Mouse (Mus musculus): ENCODE results near the gene Cmtm5.
"Not testable (repeated sequence)": the region's sequence is repeated elsewhere in the genome, so short reads cannot be mapped to it uniquely, and the experiment has no call there.

The Cmtm5 gene

DNA sequence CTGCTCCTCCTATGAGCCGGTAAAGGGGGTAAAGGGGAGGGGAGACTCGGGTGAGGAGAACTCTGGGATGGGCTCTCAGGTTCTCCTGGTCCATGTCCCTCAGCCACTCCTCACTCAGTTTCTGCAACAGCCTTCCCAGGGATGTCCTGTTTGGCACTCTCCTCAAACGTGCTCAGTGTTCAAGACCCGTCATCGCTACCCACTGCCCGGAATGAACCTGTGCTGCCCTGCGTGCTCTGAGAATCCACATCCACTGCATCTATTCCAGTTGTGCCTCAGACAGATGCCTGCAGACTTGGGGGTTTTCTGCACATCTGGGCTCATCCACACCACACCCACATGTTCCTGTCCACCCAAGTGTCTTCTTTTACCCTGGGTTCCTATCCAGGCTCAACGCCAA, 6.4 kb downstream of the Cmtm5 start:
- no peak for DNase-seq (ENCODE audit: low read depth, low spot score)
- H3K27me3 ChIP-seq (ENCODE audit: control insufficient read depth, insufficient read depth, low read length, poor library complexity, severe bottlenecking), result no peaks in the 10 kb centered on the region

DNA sequence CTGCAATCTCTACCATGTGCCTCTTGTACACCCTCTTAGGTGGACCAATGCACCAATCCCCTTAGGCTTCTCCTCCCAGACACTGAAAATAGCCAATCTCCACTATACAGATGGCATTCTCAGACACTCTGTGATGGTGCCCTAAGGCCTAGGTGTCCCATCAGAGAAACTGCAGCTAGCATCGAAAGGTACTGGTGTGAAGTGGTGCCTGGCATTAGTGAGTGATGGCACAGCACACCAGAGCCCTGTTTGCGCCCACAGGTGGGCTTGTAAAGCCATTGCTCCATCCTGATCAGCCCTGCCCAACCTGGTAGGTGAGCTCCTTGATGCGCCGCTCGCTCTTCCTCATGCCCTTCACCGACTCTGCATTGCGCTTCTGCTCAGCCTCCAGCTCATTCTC, 7.9 kb downstream of the Cmtm5 start:
- no peaks in the 10 kb centered on the region for H3K36me3 ChIP-seq (ENCODE audit: control insufficient read depth, insufficient read depth, low read length, poor library complexity, severe bottlenecking)
- no peaks in the 10 kb centered on the region for H3K27me3 ChIP-seq (ENCODE audit: control insufficient read depth, insufficient read depth, low read length, poor library complexity, severe bottlenecking)

More for the DNA sequence above, 6.4 kb downstream of the Cmtm5 start:
- no peaks in the 10 kb centered on the region for H3K36me3 ChIP-seq (ENCODE audit: control insufficient read depth, insufficient read depth, low read length, poor library complexity, severe bottlenecking)

DNA sequence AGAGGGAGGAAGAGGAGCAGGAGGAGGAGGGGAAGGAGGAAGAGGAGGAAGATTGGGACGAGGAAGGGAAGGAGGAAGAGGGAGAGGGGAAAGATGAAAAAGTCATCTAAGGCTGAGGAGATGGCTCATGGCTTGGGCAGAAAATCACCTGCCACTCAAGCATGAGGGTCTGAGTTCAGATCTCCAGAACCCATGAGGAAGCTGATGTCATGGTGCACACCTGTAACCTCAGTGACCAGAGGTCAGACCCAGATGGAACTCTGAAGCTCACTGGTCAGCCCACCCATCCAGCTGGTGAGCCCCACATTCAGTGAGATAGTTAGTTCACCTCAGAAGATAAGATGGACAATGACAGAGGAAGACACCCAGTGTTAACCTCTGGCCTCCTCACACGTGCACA, 8.9 kb downstream of the Cmtm5 start:
- DNase-seq (ENCODE audit: low read depth, low spot score), result no peak
- no peaks in the 10 kb centered on the region for H3K27me3 ChIP-seq (ENCODE audit: control insufficient read depth, insufficient read depth, low read length, poor library complexity, severe bottlenecking)
- H3K36me3 ChIP-seq (ENCODE audit: control insufficient read depth, insufficient read depth, low read length, poor library complexity, severe bottlenecking), result no peaks in the 10 kb centered on the region

More for the DNA sequence above, 7.9 kb downstream of the Cmtm5 start:
- no peak for DNase-seq (ENCODE audit: low read depth, low spot score)

DNA sequence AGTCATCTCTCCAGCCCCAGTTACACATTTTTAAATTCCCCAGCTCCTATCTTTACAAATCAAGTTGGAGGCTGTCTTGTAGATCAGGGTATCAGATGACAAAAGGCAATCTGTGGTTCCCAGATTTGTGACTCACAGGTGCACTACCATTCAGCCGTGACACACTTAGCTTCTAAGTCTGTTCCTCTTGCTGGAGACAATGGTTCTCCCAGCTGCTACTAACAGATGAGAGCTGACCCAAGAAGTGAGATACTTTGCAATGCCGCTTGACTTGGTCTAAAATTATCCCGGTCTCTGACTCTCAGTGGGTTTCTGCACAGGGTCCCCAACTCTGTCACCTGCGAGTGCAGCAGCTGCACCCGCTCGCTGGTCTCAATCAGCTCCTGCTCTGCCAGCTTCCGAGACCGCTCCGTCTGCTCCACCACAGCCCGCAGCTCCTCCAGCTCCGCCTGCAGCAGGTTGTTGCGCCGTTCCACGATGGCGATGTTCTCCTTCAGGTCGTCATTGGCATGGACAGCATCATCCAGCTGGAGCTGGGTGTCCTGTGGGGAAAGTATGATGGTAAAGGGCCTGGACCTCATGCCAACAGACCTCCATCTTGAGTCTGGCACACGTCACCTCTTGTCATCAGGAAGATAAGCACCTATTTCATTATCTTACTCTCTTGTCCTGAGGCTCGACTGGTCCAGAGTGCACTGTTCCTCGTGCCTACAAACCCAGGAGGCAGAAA, 10.1 kb downstream of the Cmtm5 start:
- no peaks in the 10 kb centered on the region for H3K27me3 ChIP-seq (ENCODE audit: control insufficient read depth, insufficient read depth, low read length, poor library complexity, severe bottlenecking)
- no peaks in the 10 kb centered on the region for H3K36me3 ChIP-seq (ENCODE audit: control insufficient read depth, insufficient read depth, low read length, poor library complexity, severe bottlenecking)
- DNase-seq (ENCODE audit: low read depth, low spot score), result no peak

DNA sequence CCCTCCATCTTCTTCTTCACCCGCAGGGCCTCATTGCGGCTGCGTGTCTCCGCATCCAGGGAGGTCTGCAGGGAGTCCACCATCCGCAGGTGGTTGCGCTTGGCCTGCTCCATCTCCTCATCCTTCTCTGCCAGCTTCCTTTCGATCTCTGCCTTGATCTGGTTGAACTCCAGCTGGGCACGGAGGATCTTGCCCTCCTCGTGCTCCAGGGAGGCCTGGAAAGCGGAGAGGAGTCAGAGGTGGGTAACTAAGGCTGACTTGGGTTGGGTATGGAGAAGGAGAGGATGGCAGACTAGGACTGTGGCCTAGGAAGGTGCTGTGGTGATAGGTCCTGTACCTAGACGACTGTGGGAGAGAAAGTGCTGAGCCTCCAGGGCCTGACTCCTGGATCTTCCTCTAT, 10.9 kb downstream of the Cmtm5 start:
- H3K27me3 ChIP-seq (ENCODE audit: control insufficient read depth, insufficient read depth, low read length, poor library complexity, severe bottlenecking); DNase-seq (ENCODE audit: low read depth, low spot score); H3K36me3 ChIP-seq (ENCODE audit: control insufficient read depth, insufficient read depth, low read length, poor library complexity, severe bottlenecking): not testable (repeated sequence)

DNA sequence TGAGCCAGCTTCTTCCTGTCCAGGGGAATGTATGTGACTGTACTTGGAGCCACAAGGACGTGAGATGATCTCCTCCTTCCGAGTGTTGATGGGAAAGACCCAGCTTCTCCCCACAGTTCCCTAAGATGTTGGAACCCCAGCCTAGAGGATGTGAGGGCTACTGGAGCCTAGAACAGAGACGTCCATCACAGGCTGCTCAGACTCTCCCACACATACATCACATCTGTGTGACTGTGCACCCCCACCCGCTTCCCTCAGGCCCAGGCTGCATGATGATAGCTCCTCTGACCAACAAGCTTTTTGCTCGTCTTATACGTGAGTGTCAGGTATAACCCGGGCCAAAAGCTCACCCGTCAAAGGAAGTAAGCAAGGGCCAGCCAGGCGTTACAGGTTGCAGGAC, 12.7 kb downstream of the Cmtm5 start:
- no peaks in the 10 kb centered on the region for H3K27me3 ChIP-seq (ENCODE audit: control insufficient read depth, insufficient read depth, low read length, poor library complexity, severe bottlenecking)
- H3K36me3 ChIP-seq (ENCODE audit: control insufficient read depth, insufficient read depth, low read length, poor library complexity, severe bottlenecking), result no peaks in the 10 kb centered on the region
- no peak for DNase-seq (ENCODE audit: low read depth, low spot score)

DNA sequence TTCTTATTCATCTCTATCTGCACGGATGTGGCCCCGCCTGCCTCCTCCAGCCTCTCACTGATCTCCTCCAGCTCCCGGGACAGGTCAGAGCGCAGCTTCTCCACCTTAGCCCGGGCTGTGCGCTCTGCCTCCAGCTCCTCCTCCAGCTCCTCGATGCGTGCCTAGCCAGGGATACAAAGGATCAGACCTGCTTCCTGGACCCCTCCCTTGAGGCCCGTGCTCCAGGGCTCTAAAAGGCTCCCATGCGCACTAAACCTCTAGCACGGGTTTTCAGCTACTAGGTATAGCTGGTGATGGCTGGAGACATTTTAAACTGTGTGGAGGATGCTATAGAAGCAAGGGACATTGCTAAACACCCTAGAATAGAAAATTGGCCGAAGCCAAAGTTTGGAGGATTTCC, 14.4 kb downstream of the Cmtm5 start:
- Histone ChIP-seq H3K27me3 (ENCODE audit: control insufficient read depth, insufficient read depth, low read length, poor library complexity, severe bottlenecking) (no peaks in the 10 kb centered on the region), H3K36me3 (ENCODE audit: control insufficient read depth, insufficient read depth, low read length, poor library complexity, severe bottlenecking) (no peaks in the 10 kb centered on the region)
- no peak for DNase-seq (ENCODE audit: low read depth, low spot score)

DNA sequence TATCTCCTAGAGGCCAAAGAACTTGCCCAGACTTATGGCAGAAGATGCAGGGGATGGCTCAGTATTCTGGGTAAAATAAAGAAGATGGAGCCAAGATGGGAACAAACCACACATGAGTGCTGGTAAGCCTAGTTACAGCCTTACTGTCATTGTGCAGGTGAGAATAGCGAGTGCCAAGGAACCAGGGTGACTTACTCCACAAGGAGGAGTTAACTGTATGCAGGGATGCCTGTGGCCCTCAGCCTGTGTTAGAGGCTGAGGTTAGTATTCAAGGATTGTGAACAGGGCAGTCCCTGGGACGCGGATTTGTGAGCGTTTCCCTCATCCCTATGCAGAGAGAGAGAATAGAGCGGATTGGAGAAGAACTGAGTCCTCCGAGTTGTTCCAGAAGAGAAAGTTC, 15.5 kb downstream of the Cmtm5 start:
- no peaks in the 10 kb centered on the region for H3K27me3 ChIP-seq (ENCODE audit: control insufficient read depth, insufficient read depth, low read length, poor library complexity, severe bottlenecking)
- H3K36me3 ChIP-seq (ENCODE audit: control insufficient read depth, insufficient read depth, low read length, poor library complexity, severe bottlenecking), result no peaks in the 10 kb centered on the region
- no peak for DNase-seq (ENCODE audit: low read depth, low spot score)

DNA sequence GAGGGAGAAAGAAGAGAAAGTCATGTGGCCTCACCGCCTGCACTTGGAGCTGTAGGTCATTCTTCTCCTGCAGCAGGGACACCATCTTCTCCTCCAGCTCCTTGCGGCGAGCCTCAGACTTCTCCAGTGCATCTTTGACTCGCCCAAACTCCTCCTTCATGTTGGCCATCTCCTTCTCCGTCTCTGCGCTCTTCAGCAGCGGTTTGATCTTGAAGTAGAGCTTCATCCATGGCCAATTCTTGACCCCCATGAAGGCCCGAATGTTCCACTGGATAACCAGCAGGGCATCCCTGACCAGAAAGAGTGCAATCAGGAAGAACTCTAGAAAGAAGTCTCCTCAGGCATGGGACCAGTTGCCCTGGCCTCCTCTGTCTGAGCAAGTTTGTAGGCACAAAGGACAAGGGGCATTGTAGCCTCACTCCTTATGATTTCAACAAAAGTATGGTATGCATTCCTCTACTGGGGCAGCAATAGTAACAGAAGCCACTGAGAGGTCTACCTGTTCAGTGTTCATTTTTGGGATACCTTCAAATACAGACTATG, 17.7 kb downstream of the Cmtm5 start:
- Histone ChIP-seq H3K36me3 (ENCODE audit: control insufficient read depth, insufficient read depth, low read length, poor library complexity, severe bottlenecking) (no peaks in the 10 kb centered on the region), H3K27me3 (ENCODE audit: control insufficient read depth, insufficient read depth, low read length, poor library complexity, severe bottlenecking) (no peaks in the 10 kb centered on the region)
- no peak for DNase-seq (ENCODE audit: low read depth, low spot score)

DNA sequence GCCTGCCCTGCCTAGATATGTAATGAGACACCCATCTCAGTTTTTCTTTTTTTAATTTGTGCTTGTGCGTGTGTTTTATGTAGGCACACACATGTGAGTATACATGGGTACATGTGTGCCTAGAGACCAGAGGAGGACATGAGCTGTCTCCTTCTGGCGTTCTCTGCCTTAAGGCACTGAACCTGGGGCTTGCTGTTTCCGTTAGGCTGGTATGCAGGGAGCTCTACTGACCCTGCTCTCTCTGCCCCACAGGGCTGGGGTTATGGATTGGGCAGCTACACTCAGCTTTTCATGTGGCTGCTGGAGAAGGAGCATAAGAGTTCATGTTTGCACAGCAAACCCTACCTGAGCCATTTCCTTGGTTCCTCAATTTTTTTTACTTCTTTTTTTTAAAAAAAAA, 18.4 kb downstream of the Cmtm5 start:
- no peak for DNase-seq (ENCODE audit: low read depth, low spot score)

DNA sequence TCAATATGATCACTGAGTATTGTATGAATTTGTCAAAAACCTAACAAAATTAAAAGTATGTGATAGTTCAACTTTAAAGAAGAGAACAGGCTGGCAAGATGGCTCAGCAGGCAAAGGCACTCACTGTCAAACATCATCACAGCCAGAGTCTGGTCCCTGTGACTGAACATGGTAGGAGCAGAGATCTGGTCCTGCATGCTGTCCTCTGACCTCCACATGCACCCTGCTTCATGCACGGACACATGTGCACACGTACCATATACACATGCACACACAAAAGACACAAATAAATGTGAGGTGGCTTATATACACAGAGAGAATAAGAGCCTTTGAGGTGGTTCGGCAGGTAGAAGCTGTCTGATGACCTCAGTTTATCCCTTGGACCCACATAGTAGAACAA, 19.4 kb downstream of the Cmtm5 start:
- no peaks in the 10 kb centered on the region for H3K27me3 ChIP-seq (ENCODE audit: control insufficient read depth, insufficient read depth, low read length, poor library complexity, severe bottlenecking)
- H3K36me3 ChIP-seq (ENCODE audit: control insufficient read depth, insufficient read depth, low read length, poor library complexity, severe bottlenecking), result no peaks in the 10 kb centered on the region
- no peak for DNase-seq (ENCODE audit: low read depth, low spot score)

More for the DNA sequence above, 18.4 kb downstream of the Cmtm5 start:
- Histone ChIP-seq H3K27me3 (ENCODE audit: control insufficient read depth, insufficient read depth, low read length, poor library complexity, severe bottlenecking) (no peaks in the 10 kb centered on the region), H3K36me3 (ENCODE audit: control insufficient read depth, insufficient read depth, low read length, poor library complexity, severe bottlenecking) (no peaks in the 10 kb centered on the region)

DNA sequence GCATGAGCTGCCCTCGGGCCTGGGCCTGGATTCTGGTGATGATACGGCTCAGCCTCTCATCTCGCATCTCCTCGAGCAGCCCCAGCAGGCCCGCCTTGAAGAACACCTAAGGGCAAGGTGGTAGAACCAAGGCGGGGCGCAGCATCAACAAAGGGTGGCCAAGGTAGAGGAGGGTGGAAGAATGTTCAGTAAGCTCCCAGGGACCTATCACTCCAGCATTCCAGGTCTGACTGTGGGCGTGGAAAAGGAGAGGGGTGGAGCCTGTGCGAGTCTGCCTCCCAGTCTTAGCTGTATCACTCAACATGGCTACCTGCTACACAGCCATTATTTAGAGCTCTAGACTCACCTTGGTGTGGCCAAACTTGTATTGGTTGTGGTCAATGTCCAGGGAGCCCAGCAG, 20.5 kb downstream of the Cmtm5 start:
- H3K36me3 ChIP-seq (ENCODE audit: control insufficient read depth, insufficient read depth, low read length, poor library complexity, severe bottlenecking), result no peaks in the 10 kb centered on the region
- DNase-seq (ENCODE audit: low read depth, low spot score), result no peak
- H3K27me3 ChIP-seq (ENCODE audit: control insufficient read depth, insufficient read depth, low read length, poor library complexity, severe bottlenecking), result no peaks in the 10 kb centered on the region

DNA sequence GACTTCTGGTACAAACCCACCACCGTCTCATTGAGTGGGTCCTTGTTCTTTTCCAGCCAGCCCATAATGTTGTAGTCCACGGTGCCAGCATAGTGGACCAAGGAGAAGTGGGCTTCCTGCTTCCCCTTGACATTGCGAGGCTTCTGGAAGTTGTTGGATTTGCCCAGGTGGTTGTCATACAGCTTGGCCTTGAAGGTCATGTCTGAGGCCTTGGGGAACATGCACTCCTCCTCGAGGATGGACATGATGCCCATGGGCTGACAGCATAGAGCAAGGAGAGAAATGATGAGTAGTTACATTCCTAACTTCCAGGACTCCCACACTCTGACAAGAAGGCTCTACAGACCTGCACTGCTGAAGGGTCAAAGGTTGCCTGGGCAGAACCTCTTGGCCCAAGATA, 22.4 kb downstream of the Cmtm5 start:
- Histone ChIP-seq H3K27me3 (ENCODE audit: control insufficient read depth, insufficient read depth, low read length, poor library complexity, severe bottlenecking) (no peaks in the 10 kb centered on the region), H3K36me3 (ENCODE audit: control insufficient read depth, insufficient read depth, low read length, poor library complexity, severe bottlenecking) (no peaks in the 10 kb centered on the region)
- DNase-seq (ENCODE audit: low read depth, low spot score), result no peak

DNA sequence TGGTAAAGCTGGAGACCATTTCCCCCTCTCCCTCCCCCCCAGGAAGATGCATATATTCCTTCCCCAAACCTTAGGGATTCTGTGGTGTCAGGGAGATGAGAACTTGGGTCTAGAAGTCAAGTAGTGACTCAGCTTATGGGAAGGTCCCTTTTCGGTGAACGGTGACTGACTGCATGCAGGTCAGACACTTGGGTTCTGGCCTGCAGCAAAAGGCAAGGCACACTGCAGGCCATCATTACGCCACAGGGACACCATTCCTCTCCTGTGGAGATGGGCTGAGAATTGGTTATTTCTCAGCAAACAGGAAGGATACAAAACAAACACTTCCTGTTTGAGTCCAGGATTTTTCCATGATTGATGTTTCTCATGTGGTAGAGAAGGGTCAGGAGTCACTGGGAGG, 23.1 kb downstream of the Cmtm5 start:
- DNase-seq (ENCODE audit: low read depth, low spot score), result no peak

DNA sequence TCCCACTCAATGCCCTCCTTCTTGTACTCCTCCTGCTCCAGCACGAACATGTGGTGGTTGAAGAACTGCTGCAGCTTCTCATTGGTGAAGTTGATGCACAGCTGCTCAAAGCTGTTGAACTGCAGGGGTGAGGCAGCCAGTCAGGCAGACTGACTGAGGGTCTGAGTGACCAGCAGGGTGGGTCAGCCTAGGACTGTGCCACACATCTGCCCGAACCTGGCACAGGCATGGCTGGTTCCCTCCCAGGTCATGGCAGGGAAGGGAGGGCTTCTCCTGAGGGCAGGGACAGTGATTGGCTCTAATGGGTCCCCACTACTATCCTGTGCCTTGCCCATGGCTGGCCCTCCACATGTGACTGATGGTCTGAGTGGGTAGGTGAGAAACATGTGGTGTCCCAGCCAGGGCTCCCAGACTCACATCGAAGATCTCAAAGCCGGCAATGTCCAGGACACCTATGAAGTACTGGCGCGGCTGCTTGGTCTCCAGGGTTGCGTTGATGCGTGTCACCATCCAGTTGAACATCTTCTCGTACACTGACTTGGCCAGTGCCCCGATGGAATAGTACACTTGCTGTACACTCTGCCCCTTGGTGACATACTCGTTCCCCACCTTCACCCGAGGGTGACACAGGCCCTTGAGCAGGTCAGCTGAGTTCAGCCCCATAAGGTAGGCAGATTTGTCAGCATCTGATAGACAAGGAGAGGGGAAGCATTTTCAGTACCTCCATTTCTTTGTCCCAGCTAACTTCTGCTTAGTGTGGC, 24.0 kb downstream of the Cmtm5 start:
- H3K36me3 ChIP-seq (ENCODE audit: control insufficient read depth, insufficient read depth, low read length, poor library complexity, severe bottlenecking); H3K27me3 ChIP-seq (ENCODE audit: control insufficient read depth, insufficient read depth, low read length, poor library complexity, severe bottlenecking); DNase-seq (ENCODE audit: low read depth, low spot score): not testable (repeated sequence)

More for the DNA sequence above, 23.1 kb downstream of the Cmtm5 start:
- Histone ChIP-seq H3K36me3 (ENCODE audit: control insufficient read depth, insufficient read depth, low read length, poor library complexity, severe bottlenecking) (no peaks in the 10 kb centered on the region), H3K27me3 (ENCODE audit: control insufficient read depth, insufficient read depth, low read length, poor library complexity, severe bottlenecking) (no peaks in the 10 kb centered on the region)
